ENCODE assay signal across 28 mouse cellular contexts in the genomic region with DNA sequence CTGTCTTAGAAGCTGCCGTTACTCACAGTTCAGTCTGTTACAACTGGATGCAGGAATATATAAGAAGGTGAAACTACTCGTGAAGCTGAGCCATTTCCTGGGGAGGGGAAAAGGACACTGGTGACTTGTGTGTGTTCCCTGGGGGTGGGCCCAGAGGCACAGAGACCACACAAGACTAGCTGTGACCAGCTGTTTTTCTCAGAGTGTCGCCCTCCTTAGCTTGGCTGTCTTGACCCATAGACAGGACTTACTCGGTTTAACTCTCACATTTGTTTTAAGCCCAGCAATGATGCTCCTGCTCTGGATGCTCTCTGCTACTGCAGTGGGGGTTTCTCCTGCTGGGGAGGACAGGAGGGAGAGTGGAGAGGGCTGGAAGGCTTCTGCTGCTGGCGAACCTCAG. TPM values are rescaled to one million over a fixed set of nuclear protein-coding genes. Genes with fewer than 3 reads are reported as not detected.
DNase-seq lines count a peak whose midpoint lies in the region; ATAC-seq and TF ChIP-seq lines count a peak whose summit lies in the region.
"Had no signal": no experiment of that assay in that cellular context is flagged by ENCODE, and none has a peak within 500 bp of the region (broad histone marks: within the 10 kb centered on the region; RNA-seq: fewer than 3 reads in every experiment).

No protein-coding gene starts in this region.

- H3K4me2 ChIP-seq in forebrain, embryonic 16.5 days (ENCODE audit: low read length) = no peak overlapping the region
- H3K4me2 ChIP-seq in midbrain, embryonic 14.5 days (ENCODE audit: low read length) = no peak overlapping the region
- H3K4me2 ChIP-seq in midbrain, embryonic 11.5 days = no peak overlapping the region
- H3K4me2 ChIP-seq in midbrain, postnatal 0 days (ENCODE audit: low read depth, low read length, poor library complexity, severe bottlenecking) = no peak overlapping the region
- H3K4me2 ChIP-seq: embryonic facial prominence, embryonic 12.5 days; forebrain, embryonic 13.5 days; hindbrain, embryonic 14.5 days; liver, embryonic 11.5 days; neural tube, embryonic 12.5 days had no signal

- no peak overlapping the region for H3K4me3 ChIP-seq in forebrain, embryonic 16.5 days (replicated peaks; ENCODE audit: low read length)
- H3K4me3 ChIP-seq in forebrain, embryonic 10.5 days = no peak overlapping the region
- no peak overlapping the region for H3K4me3 ChIP-seq in midbrain, embryonic 14.5 days (replicated peaks; ENCODE audit: low read depth, low read length)
- no peak overlapping the region for H3K4me3 ChIP-seq in midbrain, embryonic 11.5 days (ENCODE audit: low read depth, low read length)
- H3K4me3 ChIP-seq in limb, embryonic 10.5 days = no peak overlapping the region
- H3K4me3 ChIP-seq in midbrain, postnatal 0 days (ENCODE audit: low read depth, low read length) = no peak overlapping the region
- H3K4me3 ChIP-seq: embryonic facial prominence, embryonic 12.5 days; forebrain, embryonic 13.5 days; heart, adult 2 months; megakaryocyte, embryonic 14.5 days; neural tube, embryonic 12.5 days had no signal

- 36% methylated on average over 5 of the region's 5 CpGs for WGBS in forebrain, embryonic 16.5 days
- 51% methylated on average over 5 of the region's 5 CpGs for WGBS in forebrain, embryonic 10.5 days
- WGBS in midbrain, embryonic 14.5 days = 39% methylated on average over 5 of the region's 5 CpGs
- WGBS in midbrain, embryonic 11.5 days = 48% methylated on average over 5 of the region's 5 CpGs
- WGBS in limb, embryonic 10.5 days = 51% methylated on average over 5 of the region's 5 CpGs
- WGBS in midbrain, postnatal 0 days = 34% methylated on average over 5 of the region's 5 CpGs

- DNase-seq in forebrain, embryonic 10.5 days (ENCODE audit: extremely low spot score, low spot score) = no peak
- DNase-seq in midbrain, embryonic 14.5 days = no peak
- DNase-seq in midbrain, embryonic 11.5 days (ENCODE audit: low spot score, missing footprints) = no peak
- DNase-seq in limb, embryonic 10.5 days (ENCODE audit: low spot score) = no peak
- no peak for DNase-seq in midbrain, postnatal 0 days (ENCODE audit: low spot score)
- DNase-seq in liver = no peak
- no peak for DNase-seq in right cerebral cortex, postnatal 36 days (ENCODE audit: low spot score in 2 of 2)
- DNase-seq: adrenal gland, adult 2 months; cerebellum, adult 11-12 months; cerebellum, postnatal 10 days; gastrocnemius, postnatal 36 days; heart, adult 2 months; kidney, adult 18-20 months; kidney, postnatal 4 days; layer of hippocampus, adult 9-11 months; liver, postnatal 0 days; lung, postnatal 36 days; right cerebral cortex, postnatal 4 days had no signal

- H3K9me3 ChIP-seq in forebrain, embryonic 16.5 days (ENCODE audit: control insufficient read depth, low read length) = no peaks in the 10 kb centered on the region
- H3K9me3 ChIP-seq in forebrain, embryonic 10.5 days = no peaks in the 10 kb centered on the region
- no peaks in the 10 kb centered on the region for H3K9me3 ChIP-seq in midbrain, embryonic 14.5 days (ENCODE audit: control insufficient read depth, low read length)
- H3K9me3 ChIP-seq in midbrain, embryonic 11.5 days (ENCODE audit: control insufficient read depth, low read length) = no peaks in the 10 kb centered on the region
- no peaks in the 10 kb centered on the region for H3K9me3 ChIP-seq in limb, embryonic 10.5 days (replicated peaks)
- no peaks in the 10 kb centered on the region for H3K9me3 ChIP-seq in midbrain, postnatal 0 days (ENCODE audit: low read length)
- H3K9me3 ChIP-seq: embryonic facial prominence, embryonic 12.5 days; forebrain, embryonic 13.5 days; G1E; megakaryocyte, embryonic 14.5 days; neural tube, embryonic 12.5 days had no signal

- no peak overlapping the region for H3K9ac ChIP-seq in forebrain, embryonic 16.5 days (replicated peaks; ENCODE audit: low read depth, low read length)
- no peak overlapping the region for H3K9ac ChIP-seq in midbrain, embryonic 14.5 days (replicated peaks; ENCODE audit: low read length)
- H3K9ac ChIP-seq in midbrain, embryonic 11.5 days (ENCODE audit: low read length) = no peak overlapping the region
- no peak overlapping the region for H3K9ac ChIP-seq in midbrain, postnatal 0 days (replicated peaks; ENCODE audit: low read length, poor library complexity, severe bottlenecking)
- H3K9ac ChIP-seq: embryonic facial prominence, embryonic 12.5 days; forebrain, embryonic 13.5 days; hindbrain, embryonic 14.5 days; liver, postnatal 0 days; neural tube, embryonic 12.5 days had no signal

- no peak for ATAC-seq in forebrain, embryonic 16.5 days
- no peak for ATAC-seq in midbrain, embryonic 14.5 days (ENCODE audit: low FRiP score, low TSS enrichment)
- ATAC-seq in midbrain, embryonic 11.5 days (ENCODE audit: low FRiP score) = no peak
- ATAC-seq in midbrain, postnatal 0 days (ENCODE audit: low FRiP score) = no peak
- ATAC-seq: inflammation-experienced regulatory T-cells, adult 6 months; liver, postnatal 0 days; Patski had no signal

- no peak for TF ChIP-seq CTCF in midbrain, postnatal 0 days (IDR thresholded peaks at IDR 0.05)

- no peaks in the 10 kb centered on the region for H3K36me3 ChIP-seq in forebrain, embryonic 16.5 days (ENCODE audit: control insufficient read depth, insufficient read depth)
- H3K36me3 ChIP-seq in forebrain, embryonic 10.5 days (replicated peaks) = no peaks in the 10 kb centered on the region
- no peaks in the 10 kb centered on the region for H3K36me3 ChIP-seq in midbrain, embryonic 14.5 days (ENCODE audit: control insufficient read depth, insufficient read depth, low read length)
- no peaks in the 10 kb centered on the region for H3K36me3 ChIP-seq in midbrain, embryonic 11.5 days (ENCODE audit: control insufficient read depth, insufficient read depth, low read length)
- H3K36me3 ChIP-seq in limb, embryonic 10.5 days = no peaks in the 10 kb centered on the region
- no peaks in the 10 kb centered on the region for H3K36me3 ChIP-seq in midbrain, postnatal 0 days (ENCODE audit: insufficient read depth, low read length)
- H3K36me3 ChIP-seq: embryonic facial prominence, embryonic 12.5 days; neural tube, embryonic 12.5 days had no signal

- H3K4me1 ChIP-seq in forebrain, embryonic 16.5 days (replicated peaks; ENCODE audit: control insufficient read depth, insufficient read depth, low read length) = peaks cover 16% of the 10 kb centered on the region
- peaks cover 33% of the 10 kb centered on the region for H3K4me1 ChIP-seq in forebrain, embryonic 10.5 days
- peaks cover 14% of the 10 kb centered on the region for H3K4me1 ChIP-seq in midbrain, embryonic 14.5 days (ENCODE audit: control insufficient read depth, insufficient read depth, low read length)
- peaks cover 12% of the 10 kb centered on the region for H3K4me1 ChIP-seq in midbrain, embryonic 11.5 days (ENCODE audit: control insufficient read depth, insufficient read depth, low read length)
- peaks cover 34% of the 10 kb centered on the region for H3K4me1 ChIP-seq in limb, embryonic 10.5 days
- peaks cover 11% of the 10 kb centered on the region for H3K4me1 ChIP-seq in midbrain, postnatal 0 days (ENCODE audit: insufficient read depth, low read length)

- H3K27me3 ChIP-seq in forebrain, embryonic 16.5 days (replicated peaks; ENCODE audit: control insufficient read depth, insufficient read depth, low read length) = no peaks in the 10 kb centered on the region
- no peaks in the 10 kb centered on the region for H3K27me3 ChIP-seq in forebrain, embryonic 10.5 days (ENCODE audit: poor library complexity, severe bottlenecking)
- H3K27me3 ChIP-seq in midbrain, embryonic 14.5 days (ENCODE audit: control insufficient read depth, insufficient read depth, low read length) = no peaks in the 10 kb centered on the region
- H3K27me3 ChIP-seq in midbrain, embryonic 11.5 days (ENCODE audit: control insufficient read depth, insufficient read depth, low read length) = no peaks in the 10 kb centered on the region
- H3K27me3 ChIP-seq in limb, embryonic 10.5 days (ENCODE audit: low read depth, poor library complexity, severe bottlenecking) = no peaks in the 10 kb centered on the region
- H3K27me3 ChIP-seq in midbrain, postnatal 0 days (ENCODE audit: insufficient read depth, low read length) = no peaks in the 10 kb centered on the region
- H3K27me3 ChIP-seq: embryonic facial prominence, embryonic 12.5 days; forebrain, embryonic 13.5 days; megakaryocyte, embryonic 14.5 days; neural tube, embryonic 12.5 days; Patski had no signal

- H3K27ac ChIP-seq in forebrain, embryonic 16.5 days (ENCODE audit: low read length) = peak overlapping the region; percentile 56
- no peak overlapping the region for H3K27ac ChIP-seq in forebrain, embryonic 10.5 days
- H3K27ac ChIP-seq in midbrain, embryonic 14.5 days (replicated peaks; ENCODE audit: low read depth, low read length) = 0 out of 2 replicates have a peak overlapping the region, but pooled peaks have one; percentile 13
- H3K27ac ChIP-seq in midbrain, embryonic 11.5 days (ENCODE audit: low read depth, low read length) = no peak overlapping the region
- peak overlapping the region; percentile 59; the same call in 1 of the 2 replicates for H3K27ac ChIP-seq in limb, embryonic 10.5 days
- H3K27ac ChIP-seq in midbrain, postnatal 0 days (ENCODE audit: low read depth, low read length) = peak overlapping the region; percentile 51; the same call in 1 of the 2 replicates
- H3K27ac ChIP-seq: embryonic facial prominence, embryonic 12.5 days; heart, adult 2 months; hindbrain, embryonic 14.5 days; neural tube, embryonic 12.5 days had no signal

RNA-seq across cellular contexts. Expression of a gene that starts 30.1 kb away (rescaled TPM):
- polyA plus RNA-seq in forebrain, embryonic 16.5 days (2015; fragmentation: Nextera tagmentation; extraction: Ambion mirVana) = 112 and 115 TPM in 2 replicates
- polyA plus RNA-seq in forebrain, embryonic 10.5 days (2016; fragmentation: Nextera tagmentation; extraction: Ambion mirVana) = 96.8 and 108 TPM in 2 replicates
- 97.2 and 105 TPM in 2 replicates for polyA plus RNA-seq in midbrain, embryonic 14.5 days (2014; fragmentation: Nextera tagmentation; extraction: Ambion mirVana)
- 87.2 and 98.5 TPM in 2 replicates for polyA plus RNA-seq in midbrain, embryonic 11.5 days (2014; fragmentation: Nextera tagmentation; extraction: Ambion mirVana)
- 103 and 111 TPM in 2 replicates for polyA plus RNA-seq in limb, embryonic 10.5 days (2016; fragmentation: Nextera tagmentation; extraction: Ambion mirVana)
- 56.9 and 57.4 TPM in 2 replicates for total RNA-seq in midbrain, postnatal 0 days (2014; rRNA removed)
- polyA plus RNA-seq in midbrain, postnatal 0 days (2015; fragmentation: Nextera tagmentation; extraction: Ambion mirVana) = 109 and 118 TPM in 2 replicates

RNA-seq across cellular contexts. Expression of a gene that starts 30.5 kb away (rescaled TPM):
- 45.1 and 50.0 TPM in 2 replicates for polyA plus RNA-seq in forebrain, embryonic 16.5 days (2015; fragmentation: Nextera tagmentation; extraction: Ambion mirVana)
- polyA plus RNA-seq in forebrain, embryonic 10.5 days (2016; fragmentation: Nextera tagmentation; extraction: Ambion mirVana) = 33.5 and 34.7 TPM in 2 replicates
- 48.2 and 48.4 TPM in 2 replicates for polyA plus RNA-seq in midbrain, embryonic 14.5 days (2014; fragmentation: Nextera tagmentation; extraction: Ambion mirVana)
- polyA plus RNA-seq in midbrain, embryonic 11.5 days (2014; fragmentation: Nextera tagmentation; extraction: Ambion mirVana) = 42.5 and 43.6 TPM in 2 replicates
- polyA plus RNA-seq in limb, embryonic 10.5 days (2016; fragmentation: Nextera tagmentation; extraction: Ambion mirVana) = 32.1 and 36.5 TPM in 2 replicates
- total RNA-seq in midbrain, postnatal 0 days (2014; rRNA removed) = 12.3 and 13.5 TPM in 2 replicates
- polyA plus RNA-seq in midbrain, postnatal 0 days (2015; fragmentation: Nextera tagmentation; extraction: Ambion mirVana) = 50.1 TPM in 2 replicates

Comparison
In these comparisons a context has a peak if more than half of its experiments do, and no peak if none do; other contexts are left out.
1. H3K27ac ChIP-seq: peak in forebrain, embryonic 16.5 days (single experiment), midbrain, embryonic 14.5 days (single experiment), limb, embryonic 10.5 days (single experiment) and midbrain, postnatal 0 days (single experiment); none in forebrain, embryonic 10.5 days (single experiment) and midbrain, embryonic 11.5 days (single experiment).